Mouse (Mus musculus) MEL-GATA-1-ER (cell line): Measurements from ENCODE around the gene Pld2.
"Not testable (repeated sequence)": the region's sequence is repeated elsewhere in the genome, so short reads cannot be mapped to it uniquely, and the experiment has no call there.

Experiments
- DNase-seq: peaks from one replicate; pipeline ENCODE4 v3.0.0-alpha.2; 2012; ENCODE audit warnings: low read depth; ENCODE audit errors: extremely low read depth

Gene Pld2

GRCm38 (mm10) chr11:70539877-70540587 is at the start of gene Pld2:
Gene Pld2, plus strand, starts transcription at chr11:70540064.
- peak; percentile 49 for DNase-seq

DNA sequence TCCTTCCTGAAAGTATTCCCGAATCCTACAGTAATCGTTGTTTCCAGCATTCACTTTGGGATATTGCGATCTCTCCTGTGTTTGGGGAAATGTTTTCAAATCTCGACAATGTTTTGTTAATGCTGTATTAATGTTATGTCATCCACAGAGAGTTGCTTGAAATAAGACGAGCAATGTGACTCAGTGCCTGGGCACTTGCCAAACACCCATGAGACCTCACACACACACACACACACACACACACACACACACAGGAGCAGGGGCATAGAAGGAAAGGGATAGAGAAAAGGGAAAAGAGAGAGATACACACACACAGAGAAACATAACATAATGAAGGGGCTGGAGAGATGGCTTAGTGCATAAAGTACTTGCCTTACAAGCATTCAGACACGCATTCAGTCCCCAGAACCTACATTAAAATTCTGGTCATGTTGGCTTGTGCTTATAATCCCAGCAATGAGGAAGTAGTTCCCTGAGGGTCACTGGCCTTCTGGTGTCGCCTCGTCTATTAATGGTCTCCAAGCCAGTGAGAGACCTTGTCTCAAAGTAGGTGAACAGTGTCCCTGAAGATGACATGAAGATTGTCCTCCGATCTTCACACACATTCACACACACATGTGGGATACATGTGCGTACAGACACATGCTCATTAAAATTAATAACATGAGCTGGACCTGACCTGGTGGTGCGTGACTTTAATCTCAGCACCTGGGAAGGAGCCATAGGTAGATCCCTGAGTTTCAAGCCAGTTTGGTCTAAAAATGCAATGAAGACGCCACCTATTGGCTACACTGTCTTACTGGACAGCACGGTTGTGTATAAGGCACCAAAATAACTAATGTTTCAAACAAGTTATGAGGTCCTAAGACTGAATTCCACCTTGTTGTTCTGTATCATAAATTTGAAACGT is 40.0 kb upstream of the Pld2 start:
- DNase-seq: no peak

GRCm38 (mm10) chr11:70500476-70500812 is 39.4 kb upstream of the Pld2 start:
- DNase-seq: no peak

DNA sequence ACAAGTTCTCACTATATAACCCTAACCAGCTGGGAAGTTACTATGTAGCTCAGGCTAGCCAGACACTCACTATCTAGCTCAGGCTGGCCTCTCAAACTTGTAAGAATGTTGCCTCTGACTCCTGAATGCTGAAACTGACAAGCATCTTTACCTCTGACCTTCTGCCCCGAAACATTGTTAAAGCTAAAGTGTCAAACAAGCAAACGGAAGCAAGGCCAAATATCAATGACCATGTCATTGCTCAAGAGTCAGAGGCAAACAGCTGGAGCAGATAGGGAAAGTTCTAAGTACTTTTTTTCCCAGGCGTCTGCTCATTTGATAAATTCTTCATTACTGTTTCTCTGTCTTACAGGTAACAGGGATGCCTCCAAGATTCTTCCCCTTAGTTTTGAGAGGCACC is 37.8 kb upstream of the Pld2 start:
- DNase-seq: no peak

GRCm38 (mm10) chr11:70504970-70505369 is 34.9 kb upstream of the Pld2 start, which contains the start of gene Tm4sf5:
Gene Tm4sf5, plus strand, starts transcription at chr11:70505244.
- peak; percentile 17 for DNase-seq

- peak; percentile 52 for DNase-seq
Measured at GRCm38 (mm10) chr11:70506385-70506784, 33.5 kb upstream of the Pld2 start.

DNA sequence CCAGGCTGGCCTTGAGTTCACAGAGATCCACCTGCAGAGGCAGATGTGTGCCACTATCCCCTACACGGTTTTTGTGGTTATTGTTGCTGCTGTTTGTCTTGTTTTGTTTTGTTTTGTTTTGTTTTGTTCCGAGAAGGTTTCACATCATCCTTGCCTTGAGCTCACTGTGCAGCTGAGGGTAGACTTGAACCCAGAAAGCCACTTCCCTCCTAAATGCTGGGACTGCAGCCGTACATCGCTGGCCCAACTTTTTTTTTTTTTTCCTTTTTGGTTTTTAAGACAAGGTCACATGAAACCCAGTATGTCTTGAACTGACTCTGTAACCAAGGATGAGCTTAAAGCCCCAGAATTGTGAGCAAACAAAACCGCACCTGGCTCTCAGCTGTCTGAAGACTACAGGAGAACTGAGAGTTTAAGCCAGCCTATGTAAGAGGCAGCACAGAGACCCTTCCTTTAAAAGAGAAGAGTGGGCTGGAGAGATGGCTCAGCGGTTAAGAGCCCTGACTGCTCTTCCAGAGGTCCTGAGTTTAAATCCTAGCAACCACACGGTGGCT is 32.8 kb upstream of the Pld2 start:
- DNase-seq: no peak

- no peak for DNase-seq
Measured at GRCm38 (mm10) chr11:70509753-70510564, 29.9 kb upstream of the Pld2 start.

GRCm38 (mm10) chr11:70511242-70511641 is 28.6 kb upstream of the Pld2 start:
- DNase-seq: no peak

- DNase-seq: no peak
Measured at GRCm38 (mm10) chr11:70511825-70512224, 28.0 kb upstream of the Pld2 start.

GRCm38 (mm10) chr11:70512709-70513342 is 27.0 kb upstream of the Pld2 start:
- no peak for DNase-seq

GRCm38 (mm10) chr11:70513520-70513919 is 26.3 kb upstream of the Pld2 start:
- no peak for DNase-seq

DNA sequence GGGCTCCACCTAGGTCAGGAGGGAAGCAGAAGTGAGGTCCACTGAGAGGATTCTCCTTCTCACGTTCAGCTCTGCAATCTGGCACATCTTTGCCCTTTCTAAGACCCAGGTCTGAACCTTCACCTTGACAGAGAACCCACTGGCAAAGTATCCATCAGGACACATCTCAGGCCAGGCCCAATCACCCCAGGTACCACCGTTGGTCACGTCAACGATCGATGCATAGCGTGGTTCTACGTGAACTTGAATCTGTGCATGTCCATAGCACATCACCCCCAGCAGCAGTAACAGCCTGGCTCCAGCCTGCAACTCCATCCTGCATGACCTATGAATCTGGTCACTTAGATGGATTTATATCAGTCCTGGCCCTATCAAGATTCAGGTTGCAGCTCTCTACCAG is 25.6 kb upstream of the Pld2 start, which contains the start of gene Vmo1:
Vmo1 (minus strand) TSS at position 329 of the 400 bp plus-strand sequence.
- DNase-seq: no peak

DNA sequence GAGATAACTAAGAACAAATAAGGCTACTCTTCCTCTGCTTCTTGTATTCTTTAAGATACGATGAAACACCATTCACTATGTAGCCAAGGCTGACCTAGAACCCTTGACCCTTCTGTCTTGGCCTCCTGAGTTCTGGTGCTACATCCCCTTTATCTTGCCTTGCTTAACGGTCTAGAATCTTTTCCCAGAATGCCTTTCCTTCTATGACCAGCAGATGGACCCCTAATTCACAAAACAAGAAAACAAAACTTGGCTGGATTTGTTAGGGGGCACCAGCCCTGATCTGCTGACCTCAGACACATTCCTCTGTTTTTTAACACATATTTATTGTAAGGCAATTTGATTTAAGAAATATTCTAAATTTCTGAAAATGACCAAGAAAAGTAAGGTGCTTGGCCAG is 23.5 kb upstream of the Pld2 start:
- peak; percentile 46 for DNase-seq

GRCm38 (mm10) chr11:70518436-70518835 is 21.4 kb upstream of the Pld2 start:
- DNase-seq: no peak

- no peak for DNase-seq
Measured at GRCm38 (mm10) chr11:70518923-70519322, 20.9 kb upstream of the Pld2 start, which contains the start of gene Gltpd2. Gene Gltpd2, plus strand, starts transcription at chr11:70519196.

DNA sequence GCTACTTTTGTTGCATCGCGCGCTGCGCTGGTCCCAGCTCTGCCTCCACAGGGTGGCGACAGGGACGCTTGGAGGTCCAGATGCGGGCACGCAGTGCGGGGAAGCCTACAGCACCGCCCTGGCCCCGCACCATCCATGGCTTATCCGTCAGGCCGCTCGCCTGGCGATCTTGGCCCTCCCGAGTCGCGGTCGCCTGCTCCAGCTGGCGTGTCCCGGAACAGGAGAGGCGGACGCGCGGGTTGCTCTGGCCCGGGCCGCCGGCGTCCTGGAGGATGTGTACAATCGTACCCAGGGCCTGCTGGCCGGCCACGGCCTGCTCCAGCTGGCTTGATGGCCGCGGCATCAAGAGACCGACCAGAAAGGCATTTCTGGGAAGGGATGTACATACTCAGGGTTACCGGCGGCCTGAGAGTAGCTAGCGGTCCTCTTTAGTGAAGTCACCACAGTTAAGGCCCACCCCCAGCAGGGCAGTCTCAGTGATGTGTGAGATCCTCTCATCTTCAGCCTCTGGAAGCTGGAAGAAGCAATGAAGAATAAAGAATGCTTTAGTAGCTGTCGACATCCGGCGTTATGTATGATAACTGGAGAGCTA is 19.6 kb upstream of the Pld2 start:
- no peak for DNase-seq

DNA sequence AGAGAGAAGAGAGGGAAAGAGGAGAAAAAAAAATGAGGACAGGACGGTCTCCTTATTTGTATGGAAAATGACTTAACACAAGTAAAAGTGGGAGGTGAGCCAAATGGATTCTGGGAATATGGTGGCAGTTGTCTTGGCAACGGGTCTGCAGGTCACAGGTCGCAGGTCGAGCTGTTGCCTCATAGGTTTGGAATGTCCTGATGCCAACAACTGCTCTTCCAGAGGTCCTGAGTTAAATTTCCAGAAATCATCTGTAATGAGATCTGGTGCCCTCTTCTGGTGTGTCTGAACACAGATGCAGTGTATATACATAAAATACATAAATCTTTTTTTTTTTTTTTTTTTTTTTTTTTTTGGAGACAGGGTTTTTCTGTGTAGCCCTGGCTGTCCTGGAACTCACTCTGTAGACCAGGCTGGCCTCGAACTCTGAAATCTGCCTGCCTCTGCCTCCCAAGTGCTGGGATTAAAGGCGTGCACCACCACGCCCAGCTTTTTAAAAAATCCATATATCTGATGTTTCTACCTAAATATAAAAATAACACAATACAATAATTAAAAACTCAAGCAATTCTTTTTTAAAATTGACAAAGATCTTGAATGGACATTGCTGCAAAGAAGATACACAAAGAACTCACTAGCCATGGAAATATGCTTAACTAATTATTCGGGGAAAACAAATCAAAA is 16.4 kb upstream of the Pld2 start:
- DNase-seq: not testable (repeated sequence)

DNA sequence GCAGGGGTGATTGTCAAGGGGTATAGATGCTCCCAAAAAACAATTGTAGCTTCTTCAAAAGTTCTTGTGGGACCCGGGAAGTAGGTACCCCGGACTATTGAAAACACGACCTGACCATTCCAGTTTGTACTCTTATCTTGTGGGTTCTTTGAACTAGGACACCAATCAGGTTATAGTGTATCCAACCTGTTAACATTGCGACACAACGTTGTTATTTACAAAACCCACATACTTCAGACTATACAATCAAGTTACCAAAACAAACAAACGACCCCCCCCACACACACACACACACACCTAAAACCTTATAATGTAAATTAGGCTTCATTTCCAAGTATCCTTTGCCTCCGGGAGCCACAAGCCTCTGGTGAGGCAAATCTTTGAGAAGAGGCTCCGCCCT is 15.1 kb upstream of the Pld2 start:
- DNase-seq: no peak

- DNase-seq: peak; percentile 98
Measured at GRCm38 (mm10) chr11:70525184-70525678, 14.6 kb upstream of the Pld2 start, which contains the start of gene Psmb6. Gene Psmb6, plus strand, starts transcription at chr11:70525367.
